Comparison of ENCODE assay signal across 8 mouse cellular contexts in the genomic region with DNA sequence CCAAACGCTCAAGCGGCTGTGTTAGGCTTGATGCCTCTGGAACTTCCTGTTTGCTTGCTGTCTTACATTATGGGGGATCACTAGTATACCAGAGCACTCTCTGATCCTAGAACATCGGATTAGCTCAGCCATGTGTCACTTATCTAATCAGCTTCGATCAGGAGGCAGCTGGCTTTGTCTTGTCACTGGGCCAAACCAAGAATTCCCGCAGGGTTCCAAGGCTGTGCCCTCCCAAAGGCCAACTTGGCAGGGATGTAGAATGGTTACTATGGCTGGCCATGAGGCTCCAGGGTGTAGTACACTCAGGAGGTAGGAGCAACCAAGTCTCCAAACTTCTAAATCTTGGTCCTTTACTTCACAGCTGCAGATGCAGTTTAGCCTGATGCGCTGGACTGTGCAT. TPM values are rescaled to one million over a fixed set of nuclear protein-coding genes. Genes with fewer than 3 reads are reported as not detected.
DNase-seq lines count a peak whose midpoint lies in the region; ATAC-seq lines count a peak whose summit lies in the region.

No protein-coding gene starts in this region.

- H3K9me3 ChIP-seq in heart, embryonic 15.5 days (replicated peaks) = no peaks in the 10 kb centered on the region

- H3K4me3 ChIP-seq in heart, embryonic 15.5 days = peak overlapping the region; percentile 91

- no peaks in the 10 kb centered on the region for H3K27me3 ChIP-seq in heart, embryonic 15.5 days

- peak overlapping the region; percentile 97 for H3K27ac ChIP-seq in heart, embryonic 15.5 days

- H3K4me2 ChIP-seq in heart, embryonic 15.5 days = peak overlapping the region; percentile 90

- H3K4me1 ChIP-seq in heart, embryonic 15.5 days (replicated peaks) = peaks cover 27% of the 10 kb centered on the region

- H3K9ac ChIP-seq in heart, embryonic 15.5 days = peak overlapping the region; percentile 92

- peaks cover 22% of the 10 kb centered on the region for H3K36me3 ChIP-seq in heart, embryonic 15.5 days

- 24% methylated on average over 6 of the region's 6 CpGs for WGBS in heart, embryonic 15.5 days

- ATAC-seq in cerebellum, adult (ENCODE audit: insufficient number of reproducible peaks, low FRiP score, low TSS enrichment) = no peak
- ATAC-seq in heart, embryonic 15.5 days (replicated peaks; ENCODE audit: insufficient number of reproducible peaks, insufficient read depth, low FRiP score, low read depth) = no peak
- ATAC-seq in granulocyte monocyte progenitor cell, adult 5-6 weeks (replicated peaks; ENCODE audit: poor library complexity, severe bottlenecking) = no peak

- DNase-seq in cerebellum, adult 11 months = peak; percentile 49
- DNase-seq in thymus, postnatal 14 days = peak; percentile 15
- no peak for DNase-seq in thymus, postnatal 36 days
- peak; percentile 30 for DNase-seq in lung, postnatal 10 days
- DNase-seq in urinary bladder, postnatal 14 days (ENCODE audit: low spot score) = no peak

RNA-seq across cellular contexts. Expression of gene Cdt1, which starts 1.0 kb away (rescaled TPM):
- polyA plus RNA-seq in heart, embryonic 15.5 days (2015; fragmentation: Nextera tagmentation; extraction: Ambion mirVana) = 24.5 and 28.4 TPM in 2 replicates
- total RNA-seq in granulocyte monocyte progenitor cell, adult 5-6 weeks (2014; fragmentation: Nextera tagmentation) = 76.0 and 153 TPM in 2 replicates
- total RNA-seq in granulocyte monocyte progenitor cell, adult 5-6 weeks (2017) = 38.6 and 38.8 TPM in 2 replicates

RNA-seq across cellular contexts. Expression of gene Aprt, which starts 9.9 kb away (rescaled TPM):
- 163 and 208 TPM in 2 replicates for polyA plus RNA-seq in heart, embryonic 15.5 days (2015; fragmentation: Nextera tagmentation; extraction: Ambion mirVana)
- total RNA-seq in granulocyte monocyte progenitor cell, adult 5-6 weeks (2014; fragmentation: Nextera tagmentation) = 276 and 290 TPM in 2 replicates
- 139 and 228 TPM in 2 replicates for total RNA-seq in granulocyte monocyte progenitor cell, adult 5-6 weeks (2017)

RNA-seq across cellular contexts. Expression of gene Piezo1, which starts 15.6 kb away (rescaled TPM):
- polyA plus RNA-seq in heart, embryonic 15.5 days (2015; fragmentation: Nextera tagmentation; extraction: Ambion mirVana) = 11.5 and 13.9 TPM in 2 replicates
- 19.4 and 67.1 TPM in 2 replicates for total RNA-seq in granulocyte monocyte progenitor cell, adult 5-6 weeks (2014; fragmentation: Nextera tagmentation)
- total RNA-seq in granulocyte monocyte progenitor cell, adult 5-6 weeks (2017) = 15.8 and 22.4 TPM in 2 replicates

RNA-seq across cellular contexts. Expression of gene Galns, which starts 44.5 kb away (rescaled TPM):
- polyA plus RNA-seq in heart, embryonic 15.5 days (2015; fragmentation: Nextera tagmentation; extraction: Ambion mirVana) = 8.0 and 12.2 TPM in 2 replicates
- total RNA-seq in granulocyte monocyte progenitor cell, adult 5-6 weeks (2014; fragmentation: Nextera tagmentation) = 39.0 and 46.3 TPM in 2 replicates
- total RNA-seq in granulocyte monocyte progenitor cell, adult 5-6 weeks (2017) = 36.1 and 46.6 TPM in 2 replicates

RNA-seq across cellular contexts. Expression of gene Trappc2l, which starts 44.7 kb away (rescaled TPM):
- 47.1 and 56.2 TPM in 2 replicates for polyA plus RNA-seq in heart, embryonic 15.5 days (2015; fragmentation: Nextera tagmentation; extraction: Ambion mirVana)
- 41.0 and 55.7 TPM in 2 replicates for total RNA-seq in granulocyte monocyte progenitor cell, adult 5-6 weeks (2014; fragmentation: Nextera tagmentation)
- total RNA-seq in granulocyte monocyte progenitor cell, adult 5-6 weeks (2017) = 16.1 and 21.7 TPM in 2 replicates

Comparison
In these comparisons a context has a peak if more than half of its experiments do, and no peak if none do; other contexts are left out.
1. DNase-seq: peak in cerebellum, adult 11 months (single experiment), thymus, postnatal 14 days (single experiment) and lung, postnatal 10 days (single experiment); none in thymus, postnatal 36 days (0 of 2) and urinary bladder, postnatal 14 days (single experiment).